Mouse (Mus musculus) stomach, postnatal 0 days (tissue): ENCODE results near the gene Igsf3.

Source experiments
- CTCF ChIP-seq: IDR thresholded peaks from 2 replicates; pipeline ENCODE4 v1.5.1; 2016; ENCODE audit warnings: antibody characterized with exemption, low read depth, mild to moderate bottlenecking, moderate library complexity
- EP300 ChIP-seq: optimal IDR thresholded peaks from 2 replicates; pipeline ENCODE3; 2016; ENCODE audit warnings: antibody characterized with exemption

DNA sequence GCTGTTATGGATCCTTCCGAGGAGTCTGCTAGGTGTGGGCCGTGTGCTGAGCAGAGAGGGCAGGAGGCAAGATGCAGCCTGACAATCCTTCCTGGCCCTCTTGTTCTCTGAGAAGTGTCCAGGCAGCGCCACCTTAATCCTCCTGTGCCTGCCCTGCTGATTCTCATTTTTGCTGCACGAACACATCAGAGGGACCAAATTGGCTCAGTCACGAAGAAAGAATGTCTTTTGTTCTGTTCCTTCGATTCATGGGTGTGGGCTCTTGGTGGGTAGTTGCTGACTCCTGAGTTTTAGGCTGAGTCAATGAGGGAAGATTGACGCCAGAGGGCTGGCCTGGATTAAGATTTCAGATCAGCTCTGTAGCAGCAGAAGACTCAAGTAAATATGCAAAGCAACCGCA, 84.9 kb downstream of the Igsf3 start:
- TF ChIP-seq CTCF (no peak), EP300 (no peak)
